In the genomic region with DNA sequence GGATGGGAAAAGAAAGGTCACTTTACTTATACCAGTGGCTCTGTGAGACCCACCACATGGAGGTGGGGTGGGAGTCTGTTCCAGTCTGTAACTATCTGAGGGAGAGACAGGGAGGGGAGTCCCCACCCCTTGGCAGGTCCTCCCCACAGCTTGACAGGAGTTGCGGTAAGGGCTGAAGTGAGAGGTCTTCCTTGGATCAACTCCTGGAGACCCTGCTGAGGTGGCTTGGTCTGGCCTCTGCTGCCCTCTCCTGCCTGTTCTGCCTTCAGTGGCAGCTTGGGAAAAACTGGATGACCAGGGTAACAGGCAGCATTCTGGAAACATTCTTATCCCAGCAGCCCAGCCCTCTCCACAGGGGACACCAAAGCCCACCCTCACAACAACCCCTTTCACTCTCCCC, we compare ENCODE assay signal across 13 mouse cellular contexts. TPM values are rescaled to one million over a fixed set of nuclear protein-coding genes. Genes with fewer than 3 reads are reported as not detected.
DNase-seq lines count a peak whose midpoint lies in the region; ATAC-seq and TF ChIP-seq lines count a peak whose summit lies in the region.
"Had no signal": no experiment of that assay in that cellular context is flagged by ENCODE, and none has a peak within 500 bp of the region (broad histone marks: within the 10 kb centered on the region; RNA-seq: fewer than 3 reads in every experiment).

No protein-coding gene starts in this region.

- H3K9ac ChIP-seq in kidney, embryonic 16.5 days (replicated peaks; ENCODE audit: low read length): no peak overlapping the region
- H3K9ac ChIP-seq in midbrain, postnatal 0 days (replicated peaks; ENCODE audit: low read length, poor library complexity, severe bottlenecking): no peak overlapping the region
- no peak overlapping the region for H3K9ac ChIP-seq in midbrain, embryonic 14.5 days (replicated peaks; ENCODE audit: low read length)
- no peak overlapping the region for H3K9ac ChIP-seq in embryonic facial prominence, embryonic 14.5 days (ENCODE audit: low read depth, low read length)
- H3K9ac ChIP-seq in stomach, embryonic 15.5 days: 0 out of 2 replicates have a peak overlapping the region, but pooled peaks have one; percentile 19
- H3K9ac ChIP-seq: kidney, embryonic 15.5 days; neural tube, embryonic 12.5 days had no signal

- H3K27me3 ChIP-seq in kidney, embryonic 16.5 days (ENCODE audit: insufficient read depth, low read length): peaks cover 91% of the 10 kb centered on the region
- peaks cover 68% of the 10 kb centered on the region for H3K27me3 ChIP-seq in midbrain, postnatal 0 days (ENCODE audit: insufficient read depth, low read length)
- peaks cover 78% of the 10 kb centered on the region for H3K27me3 ChIP-seq in midbrain, embryonic 14.5 days (ENCODE audit: control insufficient read depth, insufficient read depth, low read length)
- H3K27me3 ChIP-seq in embryonic facial prominence, embryonic 14.5 days (replicated peaks; ENCODE audit: control insufficient read depth, insufficient read depth, low read length): peaks cover 84% of the 10 kb centered on the region
- H3K27me3 ChIP-seq in stomach, embryonic 15.5 days (replicated peaks): peaks cover 48% of the 10 kb centered on the region

- H3K4me1 ChIP-seq in kidney, embryonic 16.5 days (ENCODE audit: insufficient read depth, low read length): 0 out of 2 replicates have a peak, but pooled peaks cover 5% of the 10 kb centered on the region
- H3K4me1 ChIP-seq in midbrain, postnatal 0 days (ENCODE audit: insufficient read depth, low read length): no peaks in the 10 kb centered on the region
- no peaks in the 10 kb centered on the region for H3K4me1 ChIP-seq in midbrain, embryonic 14.5 days (ENCODE audit: control insufficient read depth, insufficient read depth, low read length)
- no peaks in the 10 kb centered on the region for H3K4me1 ChIP-seq in embryonic facial prominence, embryonic 14.5 days (ENCODE audit: control insufficient read depth, insufficient read depth, low read length)
- H3K4me1 ChIP-seq in stomach, embryonic 15.5 days: peaks cover 15% of the 10 kb centered on the region
- H3K4me1 ChIP-seq: neural tube, embryonic 12.5 days had no signal

- no peak overlapping the region for H3K4me3 ChIP-seq in kidney, embryonic 16.5 days (ENCODE audit: low read length)
- H3K4me3 ChIP-seq in midbrain, postnatal 0 days (ENCODE audit: low read depth, low read length): no peak overlapping the region
- no peak overlapping the region for H3K4me3 ChIP-seq in midbrain, embryonic 14.5 days (replicated peaks; ENCODE audit: low read depth, low read length)
- no peak overlapping the region for H3K4me3 ChIP-seq in embryonic facial prominence, embryonic 14.5 days (ENCODE audit: low read depth, low read length)
- peak overlapping the region; percentile 68; the same call in 1 of the 2 replicates for H3K4me3 ChIP-seq in stomach, embryonic 15.5 days (replicated peaks)
- H3K4me3 ChIP-seq: kidney, embryonic 15.5 days; neural tube, embryonic 12.5 days had no signal

- WGBS in kidney, embryonic 16.5 days: 0% methylated on average over 1 of the region's 1 CpGs
- WGBS in midbrain, postnatal 0 days: 6% methylated on average over 1 of the region's 1 CpGs
- 0% methylated on average over 1 of the region's 1 CpGs for WGBS in midbrain, embryonic 14.5 days
- 10% methylated on average over 1 of the region's 1 CpGs for WGBS in embryonic facial prominence, embryonic 14.5 days
- 14% methylated on average over 1 of the region's 1 CpGs for WGBS in stomach, embryonic 15.5 days

- no peak for DNase-seq in kidney, adult 11 months
- DNase-seq in midbrain, postnatal 0 days (ENCODE audit: low spot score): peak; percentile 21
- DNase-seq in midbrain, embryonic 14.5 days: no peak
- no peak for DNase-seq in embryonic facial prominence, embryonic 14.5 days (ENCODE audit: low spot score)
- DNase-seq in spleen, postnatal 14 days (ENCODE audit: low spot score in 2 of 2): no peak
- DNase-seq in spleen, postnatal 10 days (ENCODE audit: low spot score in 2 of 2): no peak
- DNase-seq: thymus, adult 2 months had no signal

- peak; percentile 66 for TF ChIP-seq CTCF in midbrain, postnatal 0 days (IDR thresholded peaks at IDR 0.05)

- no peaks in the 10 kb centered on the region for H3K9me3 ChIP-seq in kidney, embryonic 16.5 days (ENCODE audit: low read length)
- H3K9me3 ChIP-seq in midbrain, postnatal 0 days (ENCODE audit: low read length): no peaks in the 10 kb centered on the region
- no peaks in the 10 kb centered on the region for H3K9me3 ChIP-seq in midbrain, embryonic 14.5 days (ENCODE audit: control insufficient read depth, low read length)
- H3K9me3 ChIP-seq in embryonic facial prominence, embryonic 14.5 days (ENCODE audit: control insufficient read depth, low read length): no peaks in the 10 kb centered on the region
- H3K9me3 ChIP-seq in stomach, embryonic 15.5 days: no peaks in the 10 kb centered on the region
- H3K9me3 ChIP-seq: kidney, embryonic 15.5 days; neural tube, embryonic 12.5 days had no signal

- no peak overlapping the region for H3K27ac ChIP-seq in kidney, embryonic 16.5 days (ENCODE audit: low read length)
- no peak overlapping the region for H3K27ac ChIP-seq in midbrain, postnatal 0 days (ENCODE audit: low read depth, low read length)
- no peak overlapping the region for H3K27ac ChIP-seq in midbrain, embryonic 14.5 days (replicated peaks; ENCODE audit: low read depth, low read length)
- H3K27ac ChIP-seq in embryonic facial prominence, embryonic 14.5 days (replicated peaks; ENCODE audit: low read depth, low read length): no peak overlapping the region
- peak overlapping the region; percentile 74 for H3K27ac ChIP-seq in stomach, embryonic 15.5 days
- H3K27ac ChIP-seq: kidney, embryonic 15.5 days; neural tube, embryonic 12.5 days had no signal

- H3K36me3 ChIP-seq in kidney, embryonic 16.5 days (ENCODE audit: insufficient read depth, low read length): no peaks in the 10 kb centered on the region
- H3K36me3 ChIP-seq in midbrain, postnatal 0 days (ENCODE audit: insufficient read depth, low read length): no peaks in the 10 kb centered on the region
- no peaks in the 10 kb centered on the region for H3K36me3 ChIP-seq in midbrain, embryonic 14.5 days (ENCODE audit: control insufficient read depth, insufficient read depth, low read length)
- no peaks in the 10 kb centered on the region for H3K36me3 ChIP-seq in embryonic facial prominence, embryonic 14.5 days (ENCODE audit: control insufficient read depth, insufficient read depth, low read length)
- no peaks in the 10 kb centered on the region for H3K36me3 ChIP-seq in stomach, embryonic 15.5 days
- H3K36me3 ChIP-seq: kidney, embryonic 15.5 days; neural tube, embryonic 12.5 days had no signal

- H3K4me2 ChIP-seq in kidney, embryonic 16.5 days (replicated peaks; ENCODE audit: low read depth, low read length): no peak overlapping the region
- H3K4me2 ChIP-seq in midbrain, postnatal 0 days (ENCODE audit: low read depth, low read length, poor library complexity, severe bottlenecking): no peak overlapping the region
- no peak overlapping the region for H3K4me2 ChIP-seq in midbrain, embryonic 14.5 days (ENCODE audit: low read length)
- H3K4me2 ChIP-seq in embryonic facial prominence, embryonic 14.5 days (ENCODE audit: low read depth, low read length): no peak overlapping the region
- peak overlapping the region; percentile 82 for H3K4me2 ChIP-seq in stomach, embryonic 15.5 days
- H3K4me2 ChIP-seq: kidney, embryonic 15.5 days; neural tube, embryonic 12.5 days had no signal

- 0 out of 2 replicates have a peak, but pooled peaks have one; percentile 12 for ATAC-seq in kidney, embryonic 16.5 days (ENCODE audit: low FRiP score, low TSS enrichment)
- ATAC-seq in midbrain, postnatal 0 days (ENCODE audit: low FRiP score): no peak
- ATAC-seq in midbrain, embryonic 14.5 days (ENCODE audit: low FRiP score, low TSS enrichment): no peak
- ATAC-seq in embryonic facial prominence, embryonic 14.5 days (ENCODE audit: low read depth): 0 out of 2 replicates have a peak, but pooled peaks have one; percentile 12
- ATAC-seq in stomach, embryonic 15.5 days (ENCODE audit: insufficient read depth, low FRiP score, low read depth): no peak

RNA-seq across cellular contexts. Expression of gene Foxf1, which starts 6.5 kb away (rescaled TPM):
- polyA plus RNA-seq in kidney, embryonic 16.5 days (2015; fragmentation: Nextera tagmentation; extraction: Ambion mirVana): 1.5 and 4.6 TPM in 2 replicates
- 0.71 and 3.5 TPM in 2 replicates for total RNA-seq in midbrain, postnatal 0 days (2014; rRNA removed)
- 1.5 and 1.6 TPM in 2 replicates for polyA plus RNA-seq in midbrain, postnatal 0 days (2015; fragmentation: Nextera tagmentation; extraction: Ambion mirVana)
- 0.12 and 0.97 TPM in 2 replicates for polyA plus RNA-seq in midbrain, embryonic 14.5 days (2014; fragmentation: Nextera tagmentation; extraction: Ambion mirVana)
- polyA plus RNA-seq in embryonic facial prominence, embryonic 14.5 days (2014; fragmentation: Nextera tagmentation; extraction: Ambion mirVana): 7.0 and 7.6 TPM in 2 replicates
- 131 and 136 TPM in 2 replicates for polyA plus RNA-seq in stomach, embryonic 15.5 days (2015; fragmentation: Nextera tagmentation; extraction: Ambion mirVana)
- total RNA-seq: megakaryocyte, adult 5-6 weeks had no signal
- polyA plus RNA-seq: G1E had no signal

RNA-seq across cellular contexts. Expression of gene Mthfsd, which starts 17.5 kb away (rescaled TPM):
- 75.7 and 81.1 TPM in 2 replicates for polyA plus RNA-seq in kidney, embryonic 16.5 days (2015; fragmentation: Nextera tagmentation; extraction: Ambion mirVana)
- 53.4 and 67.1 TPM in 2 replicates for total RNA-seq in midbrain, postnatal 0 days (2014; rRNA removed)
- 34.6 and 37.2 TPM in 2 replicates for polyA plus RNA-seq in midbrain, postnatal 0 days (2015; fragmentation: Nextera tagmentation; extraction: Ambion mirVana)
- polyA plus RNA-seq in midbrain, embryonic 14.5 days (2014; fragmentation: Nextera tagmentation; extraction: Ambion mirVana): 50.2 and 52.5 TPM in 2 replicates
- 46.1 and 56.7 TPM in 2 replicates for polyA plus RNA-seq in embryonic facial prominence, embryonic 14.5 days (2014; fragmentation: Nextera tagmentation; extraction: Ambion mirVana)
- 53.9 and 56.3 TPM in 2 replicates for polyA plus RNA-seq in stomach, embryonic 15.5 days (2015; fragmentation: Nextera tagmentation; extraction: Ambion mirVana)

RNA-seq across cellular contexts. Expression of gene Foxc2, which starts 25.3 kb away (rescaled TPM):
- 24.9 and 27.3 TPM in 2 replicates for polyA plus RNA-seq in kidney, embryonic 16.5 days (2015; fragmentation: Nextera tagmentation; extraction: Ambion mirVana)
- total RNA-seq in midbrain, postnatal 0 days (2014; rRNA removed): 7.6 and 10.9 TPM in 2 replicates
- polyA plus RNA-seq in midbrain, postnatal 0 days (2015; fragmentation: Nextera tagmentation; extraction: Ambion mirVana): 2.6 and 2.8 TPM in 2 replicates
- 1.5 TPM in 1 of 2 replicates, not detected in the other for polyA plus RNA-seq in midbrain, embryonic 14.5 days (2014; fragmentation: Nextera tagmentation; extraction: Ambion mirVana)
- 7.4 and 9.4 TPM in 2 replicates for polyA plus RNA-seq in embryonic facial prominence, embryonic 14.5 days (2014; fragmentation: Nextera tagmentation; extraction: Ambion mirVana)
- polyA plus RNA-seq in stomach, embryonic 15.5 days (2015; fragmentation: Nextera tagmentation; extraction: Ambion mirVana): 0.77 and 0.90 TPM in 2 replicates
- total RNA-seq: G1E; megakaryocyte, adult 5-6 weeks had no signal

RNA-seq across cellular contexts. Expression of gene Foxl1, which starts 37.0 kb away (rescaled TPM):
- polyA plus RNA-seq in kidney, embryonic 16.5 days (2015; fragmentation: Nextera tagmentation; extraction: Ambion mirVana): 6.5 and 6.7 TPM in 2 replicates
- total RNA-seq in midbrain, postnatal 0 days (2014; rRNA removed): 0.09 and 0.22 TPM in 2 replicates
- 0.12 and 0.20 TPM in 2 replicates for polyA plus RNA-seq in midbrain, postnatal 0 days (2015; fragmentation: Nextera tagmentation; extraction: Ambion mirVana)
- not detected in 2 replicates for polyA plus RNA-seq in midbrain, embryonic 14.5 days (2014; fragmentation: Nextera tagmentation; extraction: Ambion mirVana)
- 0.32 and 0.96 TPM in 2 replicates for polyA plus RNA-seq in embryonic facial prominence, embryonic 14.5 days (2014; fragmentation: Nextera tagmentation; extraction: Ambion mirVana)
- polyA plus RNA-seq in stomach, embryonic 15.5 days (2015; fragmentation: Nextera tagmentation; extraction: Ambion mirVana): 7.2 and 9.4 TPM in 2 replicates
- total RNA-seq: G1E; megakaryocyte, adult 5-6 weeks had no signal
- polyA plus RNA-seq: G1E had no signal

Comparison
In these comparisons a context has a peak if more than half of its experiments do, and no peak if none do; other contexts are left out.
1. ATAC-seq: peak in kidney, embryonic 16.5 days (single experiment) and embryonic facial prominence, embryonic 14.5 days (single experiment); none in midbrain, postnatal 0 days (single experiment), midbrain, embryonic 14.5 days (single experiment) and stomach, embryonic 15.5 days (single experiment).
2. RNA of gene Foxf1, which starts 6.5 kb away (polyA plus RNA-seq): 131 to 136 TPM in stomach, embryonic 15.5 days; 7.0 to 7.6 TPM in embryonic facial prominence, embryonic 14.5 days, 1.5 to 4.6 TPM in kidney, embryonic 16.5 days, 1.5 to 1.6 TPM in midbrain, postnatal 0 days and 0.12 to 0.97 TPM in midbrain, embryonic 14.5 days; every median in the first group is over 10 times any median in the second.